ENCODE assay signal across 15 mouse cellular contexts in genomic region chr9:13442012-13442735, GRCm38 (mm10). TPM values are rescaled to one million over a fixed set of nuclear protein-coding genes. Genes with fewer than 3 reads are reported as not detected.
DNase-seq lines count a peak whose midpoint lies in the region; ATAC-seq and TF ChIP-seq lines count a peak whose summit lies in the region.
"Had no signal": no experiment of that assay in that cellular context is flagged by ENCODE, and none has a peak within 500 bp of the region (broad histone marks: within the 10 kb centered on the region; RNA-seq: fewer than 3 reads in every experiment).

No protein-coding gene starts in this region.

- H3K9me3 ChIP-seq in lung, embryonic 14.5 days (ENCODE audit: low read depth, low read length), result no peaks in the 10 kb centered on the region
- H3K9me3 ChIP-seq in hindbrain, embryonic 16.5 days (ENCODE audit: control insufficient read depth, low read length), result peaks cover 4% of the 10 kb centered on the region; the same call in 1 of the 2 replicates
- no peaks in the 10 kb centered on the region for H3K9me3 ChIP-seq in hindbrain, postnatal 0 days (ENCODE audit: low read length)
- H3K9me3 ChIP-seq: G1E; midbrain, embryonic 15.5 days had no signal

- H3K4me3 ChIP-seq in lung, embryonic 14.5 days (ENCODE audit: low read depth, low read length), result no peak overlapping the region
- no peak overlapping the region for H3K4me3 ChIP-seq in myocyte
- no peak overlapping the region for H3K4me3 ChIP-seq in hindbrain, embryonic 16.5 days (ENCODE audit: low read length)
- H3K4me3 ChIP-seq in hindbrain, postnatal 0 days (ENCODE audit: low read length), result no peak overlapping the region
- H3K4me3 ChIP-seq: erythroblast, embryonic 14.5 days; hindbrain, embryonic 10.5 days; midbrain, embryonic 15.5 days had no signal

- no peak overlapping the region for H3K27ac ChIP-seq in lung, embryonic 14.5 days (ENCODE audit: low read depth)
- H3K27ac ChIP-seq in hindbrain, embryonic 16.5 days (ENCODE audit: low read depth, low read length), result no peak overlapping the region
- H3K27ac ChIP-seq in hindbrain, postnatal 0 days, result no peak overlapping the region
- H3K27ac ChIP-seq: hindbrain, embryonic 10.5 days; midbrain, embryonic 15.5 days had no signal

- H3ac ChIP-seq in myocyte (ENCODE audit: control insufficient read depth, insufficient read length), result no peak overlapping the region

- 52% methylated on average over 13 of the region's 13 CpGs for WGBS in lung, embryonic 14.5 days
- 82% methylated on average over 13 of the region's 13 CpGs for WGBS in hindbrain, embryonic 16.5 days
- WGBS in hindbrain, postnatal 0 days, result 85% methylated on average over 13 of the region's 13 CpGs

- H3K4me1 ChIP-seq in lung, embryonic 14.5 days (ENCODE audit: insufficient read depth), result peaks cover 9% of the 10 kb centered on the region
- H3K4me1 ChIP-seq in hindbrain, embryonic 16.5 days (ENCODE audit: control insufficient read depth, insufficient read depth, low read depth, low read length), result no peaks in the 10 kb centered on the region
- H3K4me1 ChIP-seq in hindbrain, postnatal 0 days (ENCODE audit: insufficient read depth, low read length), result no peaks in the 10 kb centered on the region
- H3K4me1 ChIP-seq: hindbrain, embryonic 10.5 days; midbrain, embryonic 15.5 days had no signal

- no peak for ATAC-seq in lung, embryonic 14.5 days (ENCODE audit: insufficient read depth)
- no peak for ATAC-seq in hindbrain, embryonic 16.5 days
- no peak for ATAC-seq in hindbrain, postnatal 0 days
- ATAC-seq: midbrain, embryonic 15.5 days had no signal

- TF ChIP-seq POLR2A in myocyte (IDR thresholded peaks at IDR 0.05; ENCODE audit: insufficient read length, low read depth), result no peak

- no peak overlapping the region for H3K9ac ChIP-seq in lung, embryonic 14.5 days
- H3K9ac ChIP-seq in hindbrain, embryonic 16.5 days (ENCODE audit: low read depth, low read length), result no peak overlapping the region
- no peak overlapping the region for H3K9ac ChIP-seq in hindbrain, postnatal 0 days (replicated peaks; ENCODE audit: low read length)
- H3K9ac ChIP-seq: midbrain, embryonic 15.5 days had no signal

- TF ChIP-seq CTCF in lung, embryonic 14.5 days (IDR thresholded peaks at IDR 0.05; ENCODE audit: low read depth), result no peak
- no peak for TF ChIP-seq CTCF in hindbrain, postnatal 0 days (IDR thresholded peaks at IDR 0.05; ENCODE audit: low read depth)

- no peaks in the 10 kb centered on the region for H3K79me2 ChIP-seq in myocyte (ENCODE audit: control insufficient read depth, insufficient read depth)

- DNase-seq in lung, embryonic 14.5 days, result peak; percentile 30
- DNase-seq in lung, postnatal 10 days, result no peak
- peak; percentile 17 for DNase-seq in adrenal gland, postnatal 25 days
- peak; percentile 20 for DNase-seq in heart, postnatal 25 days (ENCODE audit: low spot score)
- no peak for DNase-seq in right cerebral cortex, adult 2 months (ENCODE audit: low spot score in 2 of 2)
- DNase-seq in hindbrain, postnatal 0 days (ENCODE audit: low spot score), result no peak
- DNase-seq: cerebellum, adult 11 months; retina, postnatal 1 day had no signal

- H3K36me3 ChIP-seq in lung, embryonic 14.5 days (ENCODE audit: insufficient read depth), result no peaks in the 10 kb centered on the region
- H3K36me3 ChIP-seq in myocyte (ENCODE audit: control insufficient read depth, insufficient read depth), result no peaks in the 10 kb centered on the region
- H3K36me3 ChIP-seq in hindbrain, embryonic 16.5 days (ENCODE audit: control insufficient read depth, insufficient read depth, low read length), result no peaks in the 10 kb centered on the region
- no peaks in the 10 kb centered on the region for H3K36me3 ChIP-seq in hindbrain, postnatal 0 days (ENCODE audit: insufficient read depth, low read length)
- H3K36me3 ChIP-seq: G1E; midbrain, embryonic 15.5 days had no signal

- no peak overlapping the region for H3K4me2 ChIP-seq in lung, embryonic 14.5 days
- peak overlapping the region; percentile 90 for H3K4me2 ChIP-seq in myocyte (ENCODE audit: low read depth)
- no peak overlapping the region for H3K4me2 ChIP-seq in hindbrain, embryonic 16.5 days (ENCODE audit: low read length)
- H3K4me2 ChIP-seq in hindbrain, postnatal 0 days (ENCODE audit: low read depth, low read length), result no peak overlapping the region
- H3K4me2 ChIP-seq: midbrain, embryonic 15.5 days had no signal

- intact Hi-C loops in heart, postnatal 25 days (cut with DNase I), result loop anchor here (5.0 kb wide), 2 partner anchors 135 to 145 kb away; partner anchors contain the start of gene Maml2

- no peaks in the 10 kb centered on the region for H3K27me3 ChIP-seq in lung, embryonic 14.5 days (ENCODE audit: insufficient read depth, low read length)
- no peaks in the 10 kb centered on the region for H3K27me3 ChIP-seq in myocyte (ENCODE audit: control insufficient read depth, insufficient read depth, insufficient read length)
- no peaks in the 10 kb centered on the region for H3K27me3 ChIP-seq in hindbrain, embryonic 16.5 days (replicated peaks; ENCODE audit: control insufficient read depth, insufficient read depth, low read length)
- no peaks in the 10 kb centered on the region for H3K27me3 ChIP-seq in hindbrain, postnatal 0 days (ENCODE audit: insufficient read depth, low read length)
- H3K27me3 ChIP-seq: midbrain, embryonic 15.5 days had no signal

TF ChIP-seq in myocyte, 11 proteins besides CTCF, POLR2A, EP300 and RAD21:
- TF ChIP-seq SRF (IDR thresholded peaks at IDR 0.05; ENCODE audit: control insufficient read depth, insufficient read length, low read depth), result no peak
- TF ChIP-seq CEBPB (IDR thresholded peaks at IDR 0.05; ENCODE audit: insufficient read depth, poor library complexity, severe bottlenecking), result no peak
- no peak for TF ChIP-seq TCF12 (IDR thresholded peaks at IDR 0.05; ENCODE audit: insufficient read depth, poor library complexity, severe bottlenecking)
- TF ChIP-seq MAX (IDR thresholded peaks at IDR 0.05; ENCODE audit: low read depth), result no peak
- TF ChIP-seq POLR2AphosphoS2 (IDR thresholded peaks at IDR 0.05; ENCODE audit: insufficient read length, low read depth), result no peak
- no peak for TF ChIP-seq REST (IDR thresholded peaks at IDR 0.05; ENCODE audit: insufficient read depth, insufficient read length)
- TF ChIP-seq USF1 (IDR thresholded peaks at IDR 0.05; ENCODE audit: low read depth), result no peak
- no peak for TF ChIP-seq MYOG (IDR thresholded peaks at IDR 0.05; ENCODE audit: control insufficient read depth in 1 of 3, insufficient read depth in 1 of 3, insufficient read length in 2 of 3, low read depth in 2 of 3)
- TF ChIP-seq TCF3 (IDR thresholded peaks at IDR 0.05; ENCODE audit: insufficient read length, low read depth), result no peak
- no peak for TF ChIP-seq E2F4 (IDR thresholded peaks at IDR 0.05; ENCODE audit: insufficient read depth)
- no peak for TF ChIP-seq MYOD1 (IDR thresholded peaks at IDR 0.05; ENCODE audit: control insufficient read depth in 1 of 3, insufficient read length in 2 of 3, low read depth in 2 of 3)
TF ChIP-seq in myocyte: peak in this region for 0.

RNA-seq across cellular contexts. Expression of gene Gm17571, which starts 4.4 kb away (rescaled TPM):
- not detected in 2 replicates for polyA plus RNA-seq in lung, embryonic 14.5 days (2014; fragmentation: Nextera tagmentation; extraction: Ambion mirVana)
- total RNA-seq in adrenal gland, postnatal 25 days (2021), result not detected in 2 replicates
- total RNA-seq in heart, postnatal 25 days (2021), result not detected
- not detected for polyA plus RNA-seq in myocyte (2012; fragmentation: generic; extraction: Trizol)
- not detected in 2 replicates for polyA plus RNA-seq in hindbrain, embryonic 16.5 days (2015; fragmentation: Nextera tagmentation; extraction: Ambion mirVana)
- not detected in 2 replicates for total RNA-seq in hindbrain, postnatal 0 days (2014; rRNA removed)
- polyA plus RNA-seq in hindbrain, postnatal 0 days (2015; fragmentation: Nextera tagmentation; extraction: Ambion mirVana), result not detected in 2 replicates
- total RNA-seq: G1E had no signal
- polyA plus RNA-seq: erythroblast, embryonic 14.5 days; G1E; hindbrain, embryonic 10.5 days; midbrain, embryonic 15.5 days; testis, adult 2 months had no signal

Comparison
In these comparisons a context has a peak if more than half of its experiments do, and no peak if none do; other contexts are left out.
1. DNase-seq: peak in lung, embryonic 14.5 days (single experiment), adrenal gland, postnatal 25 days (single experiment) and heart, postnatal 25 days (single experiment); none in lung, postnatal 10 days (single experiment), right cerebral cortex, adult 2 months (0 of 2) and hindbrain, postnatal 0 days (single experiment).